Mouse (Mus musculus): Measurements from ENCODE around the gene Sema3d. TPM values are rescaled to one million over a fixed set of nuclear protein-coding genes. Genes with fewer than 3 reads are reported as not detected.

The Sema3d gene
- total RNA-seq, 2 experiments from 2014 or later: 9.2 to 10.2 TPM

- peak in 1 of 2 experiments; percentile 20 for DNase-seq (ENCODE audit: low spot score in 2 of 2)
Measured at GRCm38 (mm10) chr5:12583293-12583834, 200.2 kb downstream of the Sema3d start.

- no peak for DNase-seq (ENCODE audit: low spot score in 2 of 2)
Measured at GRCm38 (mm10) chr5:12584886-12585285, 201.7 kb downstream of the Sema3d start.

GRCm38 (mm10) chr5:12634227-12634980, 251.2 kb downstream of the Sema3d start:
- DNase-seq (ENCODE audit: low spot score in 2 of 2): no peak

- DNase-seq (ENCODE audit: low spot score in 2 of 2): no peak
Measured at GRCm38 (mm10) chr5:12637763-12638468, 254.7 kb downstream of the Sema3d start.

Data from gastrocnemius, postnatal 4 days (tissue).